21 mouse cellular contexts compared by ENCODE assay signal in the genomic region with DNA sequence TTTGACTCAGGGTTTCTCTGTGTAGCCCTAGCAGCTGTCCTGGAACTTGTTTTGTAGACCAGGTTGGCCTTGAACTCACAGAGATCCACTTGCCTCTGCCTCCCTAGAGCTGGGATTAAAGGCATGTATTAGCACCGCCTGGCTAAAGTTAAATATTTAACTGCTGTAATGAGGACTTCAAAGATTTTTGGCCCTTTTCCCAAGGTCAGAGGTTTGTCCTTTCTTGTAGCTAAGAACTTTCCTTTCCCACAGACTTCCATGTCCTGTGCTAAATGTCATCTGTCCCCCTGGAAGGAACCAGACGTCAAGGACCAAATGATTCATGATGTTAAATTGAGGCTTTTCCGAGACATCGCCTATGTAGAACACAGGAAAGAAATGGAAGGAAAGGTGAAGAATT. TPM values are rescaled to one million over a fixed set of nuclear protein-coding genes. Genes with fewer than 3 reads are reported as not detected.
DNase-seq lines count a peak whose midpoint lies in the region; ATAC-seq lines count a peak whose summit lies in the region.
"Had no signal": no experiment of that assay in that cellular context is flagged by ENCODE, and none has a peak within 500 bp of the region (broad histone marks: within the 10 kb centered on the region; RNA-seq: fewer than 3 reads in every experiment).

No protein-coding gene starts in this region.

- peaks cover 6% of the 10 kb centered on the region; the same call in 1 of the 2 replicates for H3K36me3 ChIP-seq in forebrain, embryonic 14.5 days (ENCODE audit: control insufficient read depth, insufficient read depth, low read length)

- ATAC-seq in forebrain, embryonic 14.5 days, result no peak
- ATAC-seq: hindbrain, embryonic 16.5 days; midbrain, embryonic 13.5 days had no signal

- H3K9me3 ChIP-seq in forebrain, embryonic 14.5 days (replicated peaks; ENCODE audit: control insufficient read depth, low read length), result no peaks in the 10 kb centered on the region
- H3K9me3 ChIP-seq: embryonic facial prominence, embryonic 15.5 days; forebrain, embryonic 12.5 days; lung, embryonic 15.5 days; midbrain, embryonic 13.5 days; neural tube, embryonic 15.5 days had no signal

- H3K4me2 ChIP-seq in forebrain, embryonic 14.5 days (ENCODE audit: low read length), result no peak overlapping the region
- H3K4me2 ChIP-seq: embryonic facial prominence, embryonic 15.5 days; forebrain, embryonic 12.5 days; lung, embryonic 15.5 days; midbrain, embryonic 13.5 days; neural tube, embryonic 15.5 days had no signal

- no peaks in the 10 kb centered on the region for H3K4me1 ChIP-seq in forebrain, embryonic 14.5 days (ENCODE audit: control insufficient read depth, insufficient read depth, low read length)
- H3K4me1 ChIP-seq: embryonic facial prominence, embryonic 15.5 days; forebrain, embryonic 12.5 days; lung, embryonic 15.5 days had no signal

- DNase-seq in adrenal gland, adult 2 months, result peak; percentile 60
- DNase-seq in adrenal gland, postnatal 25 days, result no peak
- DNase-seq in kidney, adult 11 months, result peak; percentile 28
- DNase-seq in kidney, postnatal 4 days, result no peak
- peak; percentile 17 for DNase-seq in 416B (ENCODE audit: low read depth)
- peak; percentile 80 for DNase-seq in kidney, adult 9 months
- no peak for DNase-seq in gastrocnemius, postnatal 10 days
- DNase-seq in forebrain, embryonic 14.5 days (ENCODE audit: low spot score), result no peak
- DNase-seq: cerebellum, postnatal 10 days; embryo, embryonic 11 days; gastrocnemius, postnatal 25 days; heart, postnatal 14 days had no signal

- no peak overlapping the region for H3K9ac ChIP-seq in forebrain, embryonic 14.5 days (ENCODE audit: low read length)
- H3K9ac ChIP-seq: embryonic facial prominence, embryonic 15.5 days; forebrain, embryonic 12.5 days; lung, embryonic 15.5 days; midbrain, embryonic 13.5 days; neural tube, embryonic 15.5 days had no signal

- no peak overlapping the region for H3K4me3 ChIP-seq in forebrain, embryonic 14.5 days (ENCODE audit: low read depth, low read length)
- H3K4me3 ChIP-seq: embryonic facial prominence, embryonic 15.5 days; forebrain, embryonic 12.5 days; lung, embryonic 15.5 days; midbrain, embryonic 13.5 days; myocyte; neural tube, embryonic 15.5 days had no signal

- H3K27me3 ChIP-seq in forebrain, embryonic 14.5 days (replicated peaks; ENCODE audit: control insufficient read depth, insufficient read depth, low read length), result no peaks in the 10 kb centered on the region
- H3K27me3 ChIP-seq: CH12.LX; embryonic facial prominence, embryonic 15.5 days; forebrain, embryonic 12.5 days; lung, embryonic 15.5 days; midbrain, embryonic 13.5 days; neural tube, embryonic 15.5 days had no signal

- WGBS in forebrain, embryonic 14.5 days, result 80% methylated on average over 4 of the region's 4 CpGs

- no peak overlapping the region for H3K27ac ChIP-seq in forebrain, embryonic 14.5 days (ENCODE audit: low read depth, low read length)
- H3K27ac ChIP-seq: embryonic facial prominence, embryonic 15.5 days; forebrain, embryonic 12.5 days; lung, embryonic 15.5 days; midbrain, embryonic 13.5 days; neural tube, embryonic 15.5 days; stomach, postnatal 0 days had no signal

RNA-seq across cellular contexts. Expression of gene Ptpn9, which starts 8.3 kb away (rescaled TPM):
- 10 to 100 TPM; 37.2 to 47.6 TPM for total RNA-seq in adrenal gland, adult 2 months (2021)
- 134 and 145 TPM in 2 replicates for polyA plus RNA-seq in adrenal gland, adult 2 months (2012; rRNA removed)
- 46.9 and 60.9 TPM in 2 replicates for total RNA-seq in adrenal gland, postnatal 25 days (2021)
- 10 to 100 TPM; 11.3 to 12.6 TPM for total RNA-seq in gastrocnemius, postnatal 10 days (2021)
- polyA plus RNA-seq in forebrain, embryonic 14.5 days (2014; fragmentation: Nextera tagmentation; extraction: Ambion mirVana), result 27.3 and 28.2 TPM in 2 replicates

RNA-seq across cellular contexts. Expression of gene Snupn, which starts 52.3 kb away (rescaled TPM):
- 10 to 100 TPM; 12.0 to 14.3 TPM for total RNA-seq in adrenal gland, adult 2 months (2021)
- polyA plus RNA-seq in adrenal gland, adult 2 months (2012; rRNA removed), result 4.0 and 5.8 TPM in 2 replicates
- 15.0 and 16.4 TPM in 2 replicates for total RNA-seq in adrenal gland, postnatal 25 days (2021)
- total RNA-seq in gastrocnemius, postnatal 10 days (2021), result 1 to 10 TPM; 6.4 to 6.8 TPM
- 27.4 and 29.1 TPM in 2 replicates for polyA plus RNA-seq in forebrain, embryonic 14.5 days (2014; fragmentation: Nextera tagmentation; extraction: Ambion mirVana)

Comparison
In these comparisons a context has a peak if more than half of its experiments do, and no peak if none do; other contexts are left out.
1. DNase-seq: peak in adrenal gland, adult 2 months (single experiment), kidney, adult 11 months (single experiment), 416B (single experiment) and kidney, adult 9 months (single experiment); none in adrenal gland, postnatal 25 days (single experiment), kidney, postnatal 4 days (0 of 2), gastrocnemius, postnatal 10 days (single experiment) and forebrain, embryonic 14.5 days (single experiment).